Mouse (Mus musculus): Measurements from ENCODE around the gene Lbp. TPM values are rescaled to one million over a fixed set of nuclear protein-coding genes. Genes with fewer than 3 reads are reported as not detected.

Gene Lbp
- polyA plus RNA-seq, 1 experiment, result not detected

DNA sequence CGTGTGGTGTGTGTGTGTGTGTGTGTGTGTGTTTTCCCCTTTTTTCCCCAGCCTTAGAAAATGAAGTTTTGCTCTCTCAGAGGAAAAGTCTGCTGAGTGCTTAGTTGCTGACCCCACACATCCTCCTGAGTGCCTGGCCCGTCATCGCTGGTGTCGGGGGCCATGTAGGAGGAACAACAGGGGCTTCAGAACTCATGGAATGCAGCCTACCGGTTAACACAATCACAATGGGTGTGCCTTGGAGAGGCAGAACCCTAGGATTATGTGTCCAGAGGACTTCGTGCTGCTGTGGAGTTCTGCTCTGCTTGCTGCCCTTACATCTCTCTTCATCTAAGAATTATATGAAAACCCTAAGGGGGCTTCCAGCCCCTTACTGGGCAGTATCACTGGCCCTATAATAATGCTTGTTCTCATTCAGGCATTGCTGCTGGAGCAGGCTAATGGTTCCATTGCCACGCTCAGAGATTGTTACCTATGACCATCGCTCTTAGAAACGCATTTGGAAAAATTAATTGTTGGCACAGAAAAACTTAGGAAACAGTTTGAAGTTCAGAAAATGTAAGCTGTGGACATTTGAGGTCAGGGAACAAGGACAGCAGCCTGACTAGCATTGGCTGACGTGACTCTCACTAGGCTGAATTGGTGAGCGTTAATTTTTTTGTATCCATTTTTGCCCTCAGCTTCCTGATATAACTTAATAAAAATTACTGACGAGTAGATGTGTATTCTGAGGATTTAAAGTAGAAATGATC lies 59.0 kb downstream of the Lbp start:
- Histone ChIP-seq H3ac (ENCODE audit: control insufficient read depth, insufficient read length, low read depth) (no peak overlapping the region), H3K79me2 (ENCODE audit: control insufficient read depth, insufficient read depth) (peaks cover 11% of the 10 kb centered on the region), H3K4me3 (ENCODE audit: insufficient read depth, poor library complexity, severe bottlenecking) (no peak overlapping the region), H3K36me3 (ENCODE audit: control insufficient read depth, insufficient read depth) (peaks cover 4% of the 10 kb centered on the region), H3K79me3 (ENCODE audit: low read depth) (peaks cover 10% of the 10 kb centered on the region), H3K27me3 (ENCODE audit: control insufficient read depth, insufficient read depth, insufficient read length) (peaks cover 5% of the 10 kb centered on the region)
- no peak for TF ChIP-seq FOSL1 (IDR thresholded peaks at IDR 0.05; ENCODE audit: insufficient read depth, low read length, poor library complexity, severe bottlenecking)
- no peak for TF ChIP-seq CEBPB (IDR thresholded peaks at IDR 0.05; ENCODE audit: low read depth)
- TF ChIP-seq MYOG (IDR thresholded peaks at IDR 0.05; ENCODE audit: control insufficient read depth, extremely low read depth, insufficient read length), result no peak

DNA sequence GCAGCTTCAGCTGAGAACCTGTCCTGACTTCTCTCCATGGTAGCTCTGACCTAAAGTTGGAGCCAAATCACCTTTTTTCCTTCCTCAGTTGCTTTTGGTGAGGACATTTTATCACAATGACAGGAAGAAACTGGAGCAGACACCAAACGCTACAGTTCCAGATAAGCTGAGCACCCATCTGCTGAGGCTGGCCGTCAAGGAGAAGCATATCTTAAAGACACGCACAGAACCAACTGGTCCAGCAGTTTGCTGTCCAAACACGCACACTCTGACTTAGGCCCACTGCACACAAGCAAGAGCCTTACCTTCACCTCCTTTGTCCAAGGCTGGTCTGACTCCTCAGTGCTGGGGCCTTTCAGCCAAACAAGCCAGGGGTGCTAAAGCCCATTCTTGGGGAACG lies 61.4 kb downstream of the Lbp start:
- TF ChIP-seq USF1 (IDR thresholded peaks at IDR 0.05; ENCODE audit: low read depth) (no peak), CTCF (IDR thresholded peaks at IDR 0.05; ENCODE audit: control insufficient read depth, insufficient read depth, insufficient read length) (no peak), CEBPB (IDR thresholded peaks at IDR 0.05; ENCODE audit: low read depth) (no peak), MYOD1 (IDR thresholded peaks at IDR 0.05; ENCODE audit: control insufficient read depth, insufficient read length, low read depth) (no peak), FOSL1 (IDR thresholded peaks at IDR 0.05; ENCODE audit: insufficient read depth, low read length, poor library complexity, severe bottlenecking) (no peak), MAX (IDR thresholded peaks at IDR 0.05) (no peak), MYOG (IDR thresholded peaks at IDR 0.05; ENCODE audit: control insufficient read depth, extremely low read depth, insufficient read length) (no peak)

DNA sequence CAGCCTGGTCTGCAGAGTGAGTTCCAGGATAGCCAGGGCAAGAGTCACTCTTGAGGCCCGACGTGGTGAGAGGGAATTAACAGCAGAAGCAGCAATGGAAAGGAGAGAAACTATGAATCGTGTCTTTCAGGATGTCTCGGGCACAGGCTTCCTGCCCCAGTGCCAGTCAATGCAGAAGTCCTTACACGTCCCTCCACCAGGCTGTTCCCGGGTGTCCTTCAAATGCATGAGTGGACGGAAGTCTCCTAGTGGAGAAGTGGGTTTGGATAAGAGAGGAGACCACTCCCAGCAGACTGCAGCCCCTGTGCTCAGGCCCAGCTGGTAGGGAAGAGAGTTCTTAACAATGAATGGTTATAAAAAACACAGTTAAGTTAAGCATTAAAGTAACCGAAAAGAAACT lies 62.0 kb downstream of the Lbp start:
- no peaks in the 10 kb centered on the region for H3K79me2 ChIP-seq (ENCODE audit: control insufficient read depth, insufficient read depth)
- H3K27me3 ChIP-seq (ENCODE audit: control insufficient read depth, insufficient read depth, insufficient read length), result peaks cover 15% of the 10 kb centered on the region
- no peak overlapping the region for H3K4me3 ChIP-seq (ENCODE audit: insufficient read depth, poor library complexity, severe bottlenecking)
- H3ac ChIP-seq (ENCODE audit: control insufficient read depth, insufficient read length, low read depth), result no peak overlapping the region
- TF ChIP-seq MYOD1 (IDR thresholded peaks at IDR 0.05; ENCODE audit: control insufficient read depth, insufficient read length, low read depth) (no peak), USF1 (IDR thresholded peaks at IDR 0.05; ENCODE audit: low read depth) (no peak), CTCF (IDR thresholded peaks at IDR 0.05; ENCODE audit: control insufficient read depth, insufficient read depth, insufficient read length) (no peak), MAX (IDR thresholded peaks at IDR 0.05) (no peak), CEBPB (IDR thresholded peaks at IDR 0.05; ENCODE audit: low read depth) (no peak)
- no peaks in the 10 kb centered on the region for H3K36me3 ChIP-seq (ENCODE audit: control insufficient read depth, insufficient read depth)
- H3K79me3 ChIP-seq (ENCODE audit: low read depth), result no peaks in the 10 kb centered on the region

More for the DNA sequence above, 61.4 kb downstream of the Lbp start:
- Histone ChIP-seq H3K79me3 (ENCODE audit: low read depth) (no peaks in the 10 kb centered on the region), H3ac (ENCODE audit: control insufficient read depth, insufficient read length, low read depth) (no peak overlapping the region), H3K4me3 (ENCODE audit: insufficient read depth, poor library complexity, severe bottlenecking) (no peak overlapping the region), H3K79me2 (ENCODE audit: control insufficient read depth, insufficient read depth) (no peaks in the 10 kb centered on the region), H3K27me3 (ENCODE audit: control insufficient read depth, insufficient read depth, insufficient read length) (peaks cover 9% of the 10 kb centered on the region), H3K36me3 (ENCODE audit: control insufficient read depth, insufficient read depth) (no peaks in the 10 kb centered on the region)

DNA sequence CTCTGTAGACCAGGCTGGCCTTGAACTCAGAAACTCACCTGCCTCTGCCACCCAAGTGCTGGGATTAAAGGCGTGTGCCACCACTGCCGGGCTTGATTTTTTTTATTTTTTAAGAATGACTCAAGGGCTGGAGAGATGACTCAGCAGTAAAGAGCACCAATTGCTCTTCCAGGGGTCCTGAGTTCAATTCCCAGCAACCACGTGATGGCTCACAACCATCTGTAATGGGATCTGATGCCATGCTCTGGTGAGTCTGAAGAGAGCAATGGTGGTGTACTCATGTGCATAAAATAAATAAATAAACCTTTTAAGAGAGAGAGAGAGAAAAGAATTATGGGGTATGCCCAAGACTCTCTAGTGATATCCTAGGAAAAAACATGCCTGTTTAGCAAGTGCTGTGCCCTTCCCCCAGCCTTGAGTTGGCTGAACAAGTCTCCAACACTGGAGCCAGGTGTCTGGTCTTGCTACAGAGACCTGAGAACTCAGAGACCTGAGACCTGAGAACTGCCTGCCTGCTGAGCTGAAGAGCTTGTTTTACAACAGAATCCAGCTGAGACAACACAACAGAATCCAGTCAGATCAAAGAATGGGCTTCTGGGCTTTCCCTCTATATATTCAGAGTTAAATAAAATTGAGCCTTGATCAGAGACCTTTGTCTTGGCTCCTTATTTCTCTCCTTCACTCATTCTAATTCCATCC lies 63.3 kb downstream of the Lbp start:
- peak; percentile 53 for TF ChIP-seq USF1 (IDR thresholded peaks at IDR 0.05; ENCODE audit: low read depth)
- TF ChIP-seq CTCF (IDR thresholded peaks at IDR 0.05; ENCODE audit: control insufficient read depth, insufficient read depth, insufficient read length), result no peak
- H3K4me3 ChIP-seq (ENCODE audit: insufficient read depth, poor library complexity, severe bottlenecking), result no peak overlapping the region
- H3K79me3 ChIP-seq (ENCODE audit: low read depth), result no peaks in the 10 kb centered on the region
- no peak overlapping the region for H3ac ChIP-seq (ENCODE audit: control insufficient read depth, insufficient read length, low read depth)
- no peaks in the 10 kb centered on the region for H3K79me2 ChIP-seq (ENCODE audit: control insufficient read depth, insufficient read depth)
- no peaks in the 10 kb centered on the region for H3K36me3 ChIP-seq (ENCODE audit: control insufficient read depth, insufficient read depth)
- peaks cover 27% of the 10 kb centered on the region for H3K27me3 ChIP-seq (ENCODE audit: control insufficient read depth, insufficient read depth, insufficient read length)

DNA sequence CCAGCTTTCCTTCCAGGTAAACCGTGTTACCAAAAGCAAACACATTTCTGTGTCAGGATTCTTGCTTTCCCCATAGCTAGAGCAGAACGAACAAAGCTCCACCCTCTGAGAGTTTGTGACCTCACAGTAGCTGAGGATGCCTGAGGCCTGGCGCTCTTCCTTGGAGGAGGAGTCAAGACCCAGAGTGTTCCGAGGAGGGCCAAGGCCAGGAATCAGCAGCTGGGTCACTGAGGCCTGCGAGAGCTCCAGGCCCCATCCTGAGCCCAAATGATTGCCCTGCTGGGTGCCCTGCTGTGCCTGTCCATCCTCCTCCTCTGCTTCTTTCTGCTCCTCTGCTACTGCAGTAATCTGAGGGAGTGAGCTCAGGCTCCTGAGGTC lies 63.9 kb downstream of the Lbp start:
- Histone ChIP-seq H3K79me2 (ENCODE audit: control insufficient read depth, insufficient read depth) (no peaks in the 10 kb centered on the region), H3K4me3 (ENCODE audit: insufficient read depth, poor library complexity, severe bottlenecking) (no peak overlapping the region), H3K79me3 (ENCODE audit: low read depth) (no peaks in the 10 kb centered on the region), H3K36me3 (ENCODE audit: control insufficient read depth, insufficient read depth) (no peaks in the 10 kb centered on the region), H3K27me3 (ENCODE audit: control insufficient read depth, insufficient read depth, insufficient read length) (peaks cover 28% of the 10 kb centered on the region), H3ac (ENCODE audit: control insufficient read depth, insufficient read length, low read depth) (no peak overlapping the region)
- TF ChIP-seq CTCF (IDR thresholded peaks at IDR 0.05; ENCODE audit: control insufficient read depth, insufficient read depth, insufficient read length), result no peak
- TF ChIP-seq MAX (IDR thresholded peaks at IDR 0.05), result no peak
- no peak for TF ChIP-seq CEBPB (IDR thresholded peaks at IDR 0.05; ENCODE audit: low read depth)
- TF ChIP-seq USF1 (IDR thresholded peaks at IDR 0.05; ENCODE audit: low read depth), result no peak

DNA sequence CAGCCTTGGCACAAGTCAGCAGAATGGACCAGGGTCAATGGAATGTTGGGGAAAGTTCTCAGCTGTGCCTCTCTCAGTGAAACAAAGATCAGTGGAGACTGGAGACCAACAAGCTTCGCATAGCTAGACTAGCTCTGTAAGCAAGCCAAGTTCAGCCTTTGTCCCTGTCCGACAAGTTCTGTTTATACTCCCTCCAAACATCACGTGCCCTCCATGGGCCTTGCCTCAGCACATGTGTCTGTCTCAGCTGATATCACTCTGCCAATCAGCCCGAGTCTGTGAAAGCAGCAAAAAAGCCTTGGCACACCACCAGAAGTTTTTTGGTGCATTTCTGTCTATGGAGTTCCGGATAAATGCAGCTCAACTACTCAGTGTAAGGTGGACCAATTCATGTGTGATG lies 66.8 kb downstream of the Lbp start:
- Histone ChIP-seq H3K79me3 (ENCODE audit: low read depth) (no peaks in the 10 kb centered on the region), H3K79me2 (ENCODE audit: control insufficient read depth, insufficient read depth) (no peaks in the 10 kb centered on the region), H3K4me3 (ENCODE audit: insufficient read depth, poor library complexity, severe bottlenecking) (no peak overlapping the region), H3ac (ENCODE audit: control insufficient read depth, insufficient read length, low read depth) (no peak overlapping the region), H3K36me3 (ENCODE audit: control insufficient read depth, insufficient read depth) (no peaks in the 10 kb centered on the region), H3K27me3 (ENCODE audit: control insufficient read depth, insufficient read depth, insufficient read length) (peaks cover 47% of the 10 kb centered on the region)
- TF ChIP-seq MYOG (IDR thresholded peaks at IDR 0.05; ENCODE audit: control insufficient read depth, extremely low read depth, insufficient read length), result no peak
- no peak for TF ChIP-seq USF1 (IDR thresholded peaks at IDR 0.05; ENCODE audit: low read depth)
- TF ChIP-seq MAX (IDR thresholded peaks at IDR 0.05), result no peak
- TF ChIP-seq CTCF (IDR thresholded peaks at IDR 0.05; ENCODE audit: control insufficient read depth, insufficient read depth, insufficient read length), result no peak
- TF ChIP-seq CEBPB (IDR thresholded peaks at IDR 0.05; ENCODE audit: low read depth), result no peak
- no peak for TF ChIP-seq MYOD1 (IDR thresholded peaks at IDR 0.05; ENCODE audit: control insufficient read depth, insufficient read length, low read depth)
- TF ChIP-seq FOSL1 (IDR thresholded peaks at IDR 0.05; ENCODE audit: insufficient read depth, low read length, poor library complexity, severe bottlenecking), result no peak
